Mouse (Mus musculus) retina, postnatal 1 day (tissue): ENCODE results near the gene Rab6a.

ENCODE experiments used
- DNase-seq: peaks from one replicate; pipeline ENCODE4 v3.0.0-alpha.2; 2012

Rab6a gene

GRCm38 (mm10) chr7:100637657-100638056 lies 30.4 kb downstream of the Rab6a start:
- DNase-seq: peak; percentile 74

DNA sequence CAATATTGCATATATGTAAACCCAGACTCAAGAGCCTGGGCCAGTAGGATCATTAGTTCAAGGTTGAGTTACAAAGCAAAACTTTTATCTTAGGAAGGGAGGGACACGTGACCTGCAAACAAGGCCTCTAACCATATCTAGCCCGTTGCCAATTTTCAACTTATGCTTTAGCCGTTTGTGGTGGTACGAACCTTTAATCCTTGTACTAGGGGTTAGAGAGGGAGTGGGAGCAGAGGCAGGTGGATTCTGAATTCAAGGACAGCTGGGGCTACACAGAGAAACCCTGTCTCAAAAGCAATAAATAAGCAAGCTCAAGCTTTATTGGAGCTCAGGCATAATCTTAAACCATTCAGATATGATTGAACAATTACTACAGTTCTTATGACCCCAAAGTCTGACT lies 35.2 kb downstream of the Rab6a start:
- no peak for DNase-seq

- peak; percentile 87 for DNase-seq
These were observed 37.9 kb downstream of the Rab6a start for GRCm38 (mm10) chr7:100645147-100645546.

GRCm38 (mm10) chr7:100649095-100649494 lies 41.9 kb downstream of the Rab6a start:
- no peak for DNase-seq

GRCm38 (mm10) chr7:100649826-100650225 lies 42.6 kb downstream of the Rab6a start:
- no peak for DNase-seq

DNA sequence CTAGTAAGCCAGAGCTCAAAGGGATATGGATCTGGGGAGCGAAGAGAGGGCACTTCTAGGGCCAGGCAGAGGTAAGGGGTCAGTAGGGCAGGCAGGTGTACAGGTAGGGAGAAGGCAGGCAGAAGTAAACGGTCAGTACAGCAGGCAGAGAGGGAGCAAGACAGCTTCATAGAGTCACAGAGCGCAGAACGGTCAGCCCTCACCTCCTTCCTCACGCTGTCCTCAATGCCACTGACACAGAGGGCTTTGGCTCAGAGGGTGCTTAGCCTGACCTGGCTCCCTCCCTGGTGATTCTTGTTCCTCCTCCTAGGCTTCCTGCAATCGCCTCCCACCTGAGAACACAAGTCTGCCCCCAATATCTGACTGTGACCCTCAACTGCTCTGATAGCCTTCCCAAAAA lies 43.2 kb downstream of the Rab6a start:
- DNase-seq: no peak

GRCm38 (mm10) chr7:100651011-100651410 lies 43.8 kb downstream of the Rab6a start:
- DNase-seq: no peak

DNA sequence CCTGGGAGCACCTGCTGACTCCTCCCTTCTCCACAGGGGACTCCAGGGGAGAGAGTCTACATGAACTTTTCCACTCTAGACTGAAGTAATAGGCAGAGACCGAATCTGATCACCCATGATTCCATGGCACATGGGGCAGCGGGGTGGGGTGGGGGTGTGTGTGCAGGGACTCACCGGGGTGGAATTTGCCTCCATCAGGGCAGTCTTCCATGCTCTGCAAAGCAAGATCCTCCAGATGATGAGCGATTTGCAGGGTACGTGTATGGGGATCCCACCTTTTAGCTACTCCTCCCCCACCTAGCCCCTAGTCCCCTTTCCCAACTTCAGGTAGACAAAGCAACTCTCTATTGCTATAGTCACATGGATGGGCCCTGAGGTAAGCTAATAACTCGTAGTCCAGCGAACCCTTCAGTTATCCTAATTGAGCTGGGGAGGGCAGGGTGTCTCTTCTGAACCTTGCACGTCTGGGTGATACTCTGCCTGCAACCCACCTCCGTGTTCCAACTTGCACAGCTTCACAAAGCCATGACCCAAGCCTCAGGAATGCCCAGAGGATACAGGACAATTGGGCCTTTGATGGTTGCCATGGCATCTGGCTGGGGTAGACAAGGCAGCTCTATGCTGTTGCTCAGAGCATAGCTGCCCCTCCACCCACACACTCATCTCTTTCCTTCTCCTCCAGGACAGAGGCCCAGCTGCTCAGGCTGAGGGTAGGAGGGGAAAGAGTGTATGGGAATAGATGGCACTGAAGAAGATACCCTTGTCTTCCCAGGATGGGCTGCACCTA lies 46.5 kb downstream of the Rab6a start:
- DNase-seq: peak; percentile 94

DNA sequence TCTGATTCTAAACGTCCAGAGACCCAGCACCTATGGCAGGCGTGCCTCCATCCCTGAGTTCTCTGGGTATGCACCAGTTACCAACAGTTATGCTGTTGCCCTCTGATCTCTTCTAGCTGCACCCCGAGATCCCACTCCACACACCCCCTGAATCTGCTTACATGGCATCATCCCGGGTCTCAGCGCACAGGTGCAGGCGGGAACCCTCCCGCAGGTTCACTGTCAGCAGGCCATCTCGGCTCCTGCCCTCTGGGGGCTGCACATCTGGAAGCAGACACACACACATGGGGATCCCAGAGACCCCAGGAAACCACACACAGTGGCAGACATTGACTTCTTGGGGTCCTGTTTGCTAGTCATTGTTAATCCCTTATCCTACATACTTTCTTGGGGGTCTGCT lies 47.2 kb downstream of the Rab6a start:
- no peak for DNase-seq

DNA sequence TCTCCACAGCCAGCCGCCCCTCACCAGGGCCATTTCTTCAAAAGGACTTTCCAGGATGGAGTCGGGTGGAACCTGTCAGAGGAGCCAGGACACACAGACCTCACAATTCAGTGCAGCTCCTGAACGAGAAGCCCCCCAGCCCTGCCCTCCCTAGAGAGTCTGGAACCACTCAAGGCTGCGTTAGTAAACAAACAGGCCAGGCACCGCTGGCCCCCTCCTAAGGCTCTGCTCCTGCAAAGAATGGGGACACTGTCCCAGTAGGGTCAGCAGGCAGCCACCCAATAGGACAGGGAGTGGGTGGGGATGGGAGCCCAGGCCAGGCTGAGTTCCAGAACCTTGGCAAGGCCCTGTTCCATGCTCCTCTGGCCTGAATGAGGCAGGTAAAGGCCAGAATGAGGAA lies 49.5 kb downstream of the Rab6a start:
- peak; percentile 63 for DNase-seq

DNA sequence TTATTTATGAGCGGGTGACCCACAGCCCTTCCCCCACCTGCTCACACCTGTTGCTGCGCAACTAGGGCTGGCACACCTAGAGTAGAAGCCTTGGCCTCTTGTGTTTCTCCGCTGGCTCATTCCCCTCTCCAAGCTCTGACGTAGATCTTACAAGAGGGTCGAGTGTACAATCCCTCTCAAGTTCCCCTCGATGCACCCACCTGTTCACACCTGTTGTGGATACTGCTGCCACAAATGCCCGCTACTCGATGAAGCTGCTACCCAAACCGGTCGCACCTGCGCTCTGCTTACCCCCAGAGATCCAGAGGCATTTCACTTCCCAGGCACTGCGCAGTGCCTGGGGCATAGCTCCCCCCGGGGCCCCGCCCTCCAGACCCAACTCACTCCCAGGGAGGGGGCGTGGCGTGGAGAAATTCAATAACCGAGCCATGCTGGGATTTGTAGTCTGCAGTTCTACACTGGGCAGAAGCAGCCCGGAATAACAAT lies 50.9 kb downstream of the Rab6a start:
- peak; percentile 72 for DNase-seq

GRCm38 (mm10) chr7:100661264-100661663 lies 54.1 kb downstream of the Rab6a start:
- no peak for DNase-seq

DNA sequence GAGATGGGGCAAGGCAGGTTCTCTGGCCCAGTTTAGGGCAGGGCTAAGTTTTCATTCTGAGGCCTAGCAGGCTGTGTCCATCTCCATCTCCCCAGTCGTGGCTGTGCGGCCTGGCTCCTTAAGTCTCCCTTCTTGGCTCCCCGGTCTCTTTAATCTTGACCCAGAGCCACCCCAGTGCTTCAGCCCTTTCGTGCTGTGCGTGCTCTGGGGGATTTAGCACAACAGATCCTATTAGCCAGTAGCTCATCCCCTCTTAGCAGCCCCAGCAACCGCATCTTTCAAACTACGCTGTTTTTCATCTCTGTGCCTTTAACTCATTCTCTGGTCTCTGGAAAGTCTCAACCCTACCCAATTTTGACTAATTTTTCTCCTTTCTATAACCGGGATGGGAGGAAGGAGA lies 55.0 kb downstream of the Rab6a start, which contains the start of gene Plekhb1:
Gene Plekhb1 (minus strand): TSS at position 184 of the 400 bp plus-strand sequence.
- peak; percentile 80 for DNase-seq

- peak; percentile 96 for DNase-seq
These were observed 56.0 kb downstream of the Rab6a start for GRCm38 (mm10) chr7:100663190-100663589.

GRCm38 (mm10) chr7:100663729-100664304 lies 56.6 kb downstream of the Rab6a start:
- DNase-seq: no peak

DNA sequence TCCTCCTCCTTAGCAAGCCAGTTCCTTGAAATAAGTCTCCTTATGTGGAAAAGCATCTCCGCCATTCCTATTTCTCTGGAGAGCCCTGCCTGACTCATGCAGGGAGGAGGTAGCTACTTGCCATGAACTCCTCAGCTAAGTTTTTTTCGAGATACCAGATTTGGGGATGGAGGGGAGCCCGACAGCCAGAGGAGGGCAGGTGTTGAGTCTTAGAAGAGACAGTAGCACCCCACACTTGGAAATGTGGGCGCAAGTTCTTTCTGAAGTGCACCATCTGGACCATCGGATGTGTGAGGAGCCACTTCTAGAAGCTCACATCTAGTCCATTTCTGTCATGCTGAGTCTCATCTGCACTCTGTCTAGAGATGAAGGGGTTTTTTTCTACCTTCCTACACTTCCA lies 63.4 kb downstream of the Rab6a start:
- no peak for DNase-seq

GRCm38 (mm10) chr7:100673452-100673851 lies 66.2 kb downstream of the Rab6a start:
- DNase-seq: no peak

DNA sequence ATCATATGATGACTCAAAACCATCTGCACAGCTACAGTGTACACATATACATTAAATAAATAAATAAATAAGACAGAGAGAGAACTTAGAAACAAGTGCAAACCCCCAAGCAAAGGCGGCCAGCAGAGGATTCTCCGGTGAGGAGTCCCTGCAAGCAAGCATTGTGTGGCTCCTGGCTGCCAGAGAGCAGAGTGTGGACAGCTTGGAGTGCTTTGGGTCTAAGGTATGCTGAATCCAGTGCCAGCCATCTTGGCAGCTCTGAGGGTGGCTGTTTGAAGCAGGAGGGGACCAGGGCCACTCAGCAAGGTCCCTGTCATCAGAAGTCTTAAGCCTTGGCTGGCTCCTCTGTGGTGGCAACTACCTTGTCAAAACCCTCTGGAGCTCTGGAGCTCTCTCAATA lies 67.7 kb downstream of the Rab6a start:
- DNase-seq: no peak

- no peak for DNase-seq
These were observed 70.8 kb downstream of the Rab6a start for GRCm38 (mm10) chr7:100678052-100678451.

DNA sequence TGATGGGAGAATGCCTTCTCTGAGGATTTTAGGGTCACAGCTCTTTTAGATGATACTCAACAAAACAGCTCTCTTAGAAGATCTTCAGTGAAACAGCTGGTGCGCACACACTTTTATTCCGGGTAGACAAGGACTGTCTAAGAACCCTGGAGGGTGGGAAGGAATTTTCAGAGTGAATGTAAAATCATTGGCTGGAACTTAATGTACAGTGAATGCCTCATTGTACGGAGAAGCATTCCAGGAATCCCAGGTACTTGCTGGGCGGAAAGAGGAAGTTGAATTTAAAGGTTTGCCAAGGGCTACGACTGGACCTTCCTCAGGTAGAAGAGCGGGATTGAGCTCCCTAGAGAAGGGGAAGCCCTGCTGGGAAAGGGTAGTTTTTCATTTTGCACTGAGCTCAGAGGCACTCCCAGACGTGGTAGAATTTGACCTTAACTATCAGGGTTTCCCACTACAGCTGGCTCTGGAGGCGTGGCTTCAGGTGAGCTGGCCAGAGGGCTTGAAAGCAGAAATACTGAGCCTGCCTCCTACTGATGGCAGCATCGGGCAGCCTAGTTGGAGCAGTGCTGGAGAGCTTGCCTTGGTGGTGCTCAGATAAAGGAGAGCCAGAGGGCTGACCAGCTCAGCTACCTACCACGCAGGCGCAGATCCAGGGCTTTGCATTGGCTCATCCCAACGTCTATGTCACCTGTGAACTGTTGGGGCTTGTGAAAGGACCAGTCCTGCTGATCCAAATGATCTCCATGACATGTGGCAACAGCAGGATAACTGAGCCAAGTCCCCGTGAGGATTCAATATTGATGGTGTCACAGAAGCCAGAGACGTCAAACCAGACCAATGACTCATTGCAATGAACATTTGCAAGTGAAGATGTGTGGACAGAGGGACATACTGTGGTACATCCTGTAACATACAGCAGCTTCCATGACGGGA lies 72.0 kb downstream of the Rab6a start:
- no peak for DNase-seq

- DNase-seq: peak; percentile 40
These were observed 73.9 kb downstream of the Rab6a start for GRCm38 (mm10) chr7:100681132-100681531.

GRCm38 (mm10) chr7:100683241-100683640 lies 76.0 kb downstream of the Rab6a start:
- peak; percentile 41 for DNase-seq

GRCm38 (mm10) chr7:100684081-100684480 lies 76.9 kb downstream of the Rab6a start:
- DNase-seq: no peak
